Mouse (Mus musculus): ENCODE data around the gene Ppie. TPM values are rescaled to one million over a fixed set of nuclear protein-coding genes. Genes with fewer than 3 reads are reported as not detected.
A peak's percentile ranks its signal among the peaks of the same experiment; 100 is the strongest.
"Not testable (repeated sequence)": the region's sequence is repeated elsewhere in the genome, so short reads cannot be mapped to it uniquely, and the experiment has no call there.

Gene Ppie
- polyA plus RNA-seq, 1 experiment from 2014 or later, result 37.2 TPM

DNA sequence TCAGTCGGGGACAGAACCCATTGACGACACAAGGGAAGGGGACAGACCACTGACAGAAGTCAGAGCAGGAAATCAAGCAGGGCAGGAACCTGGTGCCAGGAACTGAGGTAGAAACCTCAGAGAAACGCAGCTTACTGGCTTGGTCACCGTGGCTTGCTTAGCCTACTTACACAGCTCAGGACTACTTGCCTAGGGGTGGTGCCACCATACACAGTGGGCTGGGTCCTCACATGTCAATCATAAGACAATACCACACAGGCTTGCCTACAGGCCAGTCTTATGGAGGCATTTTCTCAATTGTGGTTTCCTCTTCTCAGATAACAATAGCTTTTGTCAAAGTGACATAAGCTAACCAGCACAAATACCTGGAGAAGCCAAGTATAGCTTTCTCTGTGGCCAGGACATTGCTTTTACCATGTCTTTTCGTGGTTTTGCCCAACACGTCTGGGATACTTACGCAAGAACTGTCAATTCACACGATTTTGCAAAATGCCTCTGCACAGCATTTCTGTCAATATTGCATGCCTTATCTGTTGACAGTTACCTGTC is 27.5 kb downstream of the Ppie start:
- POLR2A ChIA-PET, result no interaction called here
- no peak for ATAC-seq
- no peak for TF ChIP-seq CTCF (IDR thresholded peaks at IDR 0.05)
- in situ Hi-C loops (cut with MboI; ENCODE audit: low pct_unique_long_range_greater_than_20kb), result no loop called here
- peaks cover 3% of the 10 kb centered on the region for H3K27me3 ChIP-seq
- no peak for DNase-seq (ENCODE audit: low read depth, low spot score)
- CTCF ChIA-PET, result no interaction called here

DNA sequence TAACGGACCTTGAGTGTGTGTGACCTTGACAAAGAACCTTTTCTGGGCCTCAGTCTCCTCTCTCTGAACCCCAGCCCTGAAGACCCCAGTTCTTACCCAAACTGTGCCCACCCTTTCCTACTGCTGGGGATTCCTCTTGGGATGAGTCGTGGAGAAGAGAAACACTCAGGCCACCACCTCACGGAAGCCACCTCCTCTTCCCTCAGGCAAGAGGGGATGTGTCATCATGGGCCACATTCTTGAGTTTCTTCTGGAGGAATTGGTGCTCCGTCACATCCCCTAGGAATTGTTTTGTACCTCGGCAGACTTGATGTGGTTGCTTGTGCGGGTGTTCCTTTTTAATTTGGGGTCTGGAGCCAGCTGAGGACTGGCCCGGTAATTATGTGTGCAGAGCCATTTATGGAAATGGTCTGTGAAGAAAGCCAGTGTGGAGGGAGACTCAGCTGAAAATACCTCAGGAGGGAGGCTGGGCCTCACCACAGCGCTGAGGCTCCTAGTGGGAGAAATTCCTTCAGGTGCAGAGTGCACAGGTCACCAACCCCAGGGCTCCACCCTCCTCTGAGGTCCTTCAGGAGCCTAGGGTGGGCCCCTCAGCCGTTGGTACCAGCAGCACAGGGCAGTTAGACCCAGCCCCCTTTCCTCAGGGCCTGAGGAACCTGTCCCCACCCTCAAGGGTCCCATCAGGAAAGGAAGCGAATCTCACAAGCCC is 28.3 kb downstream of the Ppie start:
- not testable (repeated sequence) for H3K27me3 ChIP-seq, ATAC-seq

DNA sequence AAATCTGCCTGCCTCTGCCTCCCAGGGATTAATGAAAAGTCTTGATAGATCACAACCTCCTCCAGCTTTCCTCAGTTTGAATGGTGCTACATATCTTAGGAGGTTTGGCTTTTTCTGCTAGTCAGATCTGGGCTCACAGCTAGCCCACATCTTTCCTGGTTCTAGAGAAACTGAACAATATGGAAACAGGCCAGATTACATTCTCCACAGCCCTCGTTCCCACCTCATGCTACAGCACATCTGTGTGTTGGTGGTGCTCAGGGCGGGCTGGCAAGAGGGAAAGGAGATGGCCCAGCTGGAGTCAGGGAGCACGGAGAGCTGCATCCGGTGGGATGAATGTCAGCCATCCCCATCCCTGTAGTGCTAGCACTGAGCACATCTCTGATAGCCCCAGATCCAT is 29.0 kb downstream of the Ppie start:
- POLR2A ChIA-PET, result no interaction called here
- no peak for DNase-seq (ENCODE audit: low read depth, low spot score)
- no peak for TF ChIP-seq CTCF (IDR thresholded peaks at IDR 0.05)
- CTCF ChIA-PET, result no interaction called here
- no peaks in the 10 kb centered on the region for H3K27me3 ChIP-seq
- in situ Hi-C loops (cut with MboI; ENCODE audit: low pct_unique_long_range_greater_than_20kb), result no loop called here
- no peak for ATAC-seq

More for the DNA sequence above, 28.3 kb downstream of the Ppie start:
- CTCF ChIA-PET; POLR2A ChIA-PET; in situ Hi-C loops (cut with MboI; ENCODE audit: low pct_unique_long_range_greater_than_20kb); DNase-seq (ENCODE audit: low read depth, low spot score): not testable (repeated sequence)

DNA sequence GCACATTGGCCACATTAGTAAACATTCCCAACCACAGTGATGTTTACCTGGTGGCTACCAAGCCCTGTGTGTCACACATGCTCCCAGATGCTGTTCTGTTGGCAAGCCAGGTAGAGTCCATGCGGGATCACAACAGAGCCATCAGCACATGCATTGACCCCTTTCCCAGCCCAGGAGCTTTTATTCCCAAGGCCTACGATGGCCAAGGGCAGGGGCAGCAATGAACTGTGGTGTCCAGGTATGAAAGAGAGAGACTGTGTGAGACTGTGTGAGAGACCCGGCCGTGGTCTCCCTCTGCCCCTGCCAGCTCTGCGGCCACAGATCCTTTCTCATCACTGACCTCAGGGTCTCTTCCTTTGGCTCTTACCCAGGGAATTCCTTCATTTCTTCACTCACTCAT is 31.7 kb downstream of the Ppie start:
- no peaks in the 10 kb centered on the region for H3K27me3 ChIP-seq
- ATAC-seq, result no peak
- in situ Hi-C loops (cut with MboI; ENCODE audit: low pct_unique_long_range_greater_than_20kb), result loop anchor here (5.0 kb wide), 1 partner anchor 229 kb away; no protein-coding TSS in a partner anchor
- no peak for TF ChIP-seq CTCF (IDR thresholded peaks at IDR 0.05)
- DNase-seq (ENCODE audit: low read depth, low spot score), result no peak
- ChIA-PET POLR2A (no interaction called here), CTCF (no interaction called here)

DNA sequence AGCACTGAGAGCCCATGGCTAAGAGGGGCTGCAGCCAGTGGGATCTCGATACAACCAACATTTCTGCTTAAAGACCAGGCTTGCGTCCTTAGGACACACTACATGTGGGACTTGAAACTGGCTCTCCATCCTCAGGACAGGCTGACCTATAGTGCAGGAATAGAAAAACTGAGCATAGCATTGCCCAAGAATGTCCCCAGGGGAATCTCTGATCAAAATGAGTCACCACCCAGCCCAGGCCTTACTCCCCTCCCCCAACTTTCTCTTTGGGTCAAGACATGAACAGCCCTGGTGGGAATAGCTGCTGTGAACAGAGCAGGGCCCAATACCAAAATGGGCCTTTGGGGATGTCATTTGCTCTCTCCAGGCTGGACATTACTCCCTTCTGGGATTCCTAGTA is 32.9 kb downstream of the Ppie start:
- CTCF ChIA-PET, result no interaction called here
- TF ChIP-seq CTCF (IDR thresholded peaks at IDR 0.05), result no peak
- POLR2A ChIA-PET, result no interaction called here
- no peak for DNase-seq (ENCODE audit: low read depth, low spot score)
- peak; percentile 26 for ATAC-seq
- H3K27me3 ChIP-seq, result no peaks in the 10 kb centered on the region
- in situ Hi-C loops (cut with MboI; ENCODE audit: low pct_unique_long_range_greater_than_20kb), result loop anchor here (5.0 kb wide), 1 partner anchor 230 kb away; no protein-coding TSS in a partner anchor

- ATAC-seq; DNase-seq (ENCODE audit: low read depth, low spot score); POLR2A ChIA-PET; H3K27me3 ChIP-seq; CTCF ChIA-PET: not testable (repeated sequence)
- in situ Hi-C loops (cut with MboI; ENCODE audit: low pct_unique_long_range_greater_than_20kb), result loop anchor here (5.0 kb wide), 1 partner anchor 231 kb away; no protein-coding TSS in a partner anchor
Measured at GRCm38 (mm10) chr4:123105929-123106328, 33.8 kb downstream of the Ppie start.

GRCm38 (mm10) chr4:123105451-123105790 is 34.3 kb downstream of the Ppie start:
- ChIA-PET CTCF (no interaction called here), POLR2A (no interaction called here)
- in situ Hi-C loops (cut with MboI; ENCODE audit: low pct_unique_long_range_greater_than_20kb), result loop anchor here (5.0 kb wide), 1 partner anchor 232 kb away; no protein-coding TSS in a partner anchor
- no peak for ATAC-seq
- H3K27me3 ChIP-seq, result no peaks in the 10 kb centered on the region
- DNase-seq (ENCODE audit: low read depth, low spot score), result no peak
- no peak for TF ChIP-seq CTCF (IDR thresholded peaks at IDR 0.05)

DNA sequence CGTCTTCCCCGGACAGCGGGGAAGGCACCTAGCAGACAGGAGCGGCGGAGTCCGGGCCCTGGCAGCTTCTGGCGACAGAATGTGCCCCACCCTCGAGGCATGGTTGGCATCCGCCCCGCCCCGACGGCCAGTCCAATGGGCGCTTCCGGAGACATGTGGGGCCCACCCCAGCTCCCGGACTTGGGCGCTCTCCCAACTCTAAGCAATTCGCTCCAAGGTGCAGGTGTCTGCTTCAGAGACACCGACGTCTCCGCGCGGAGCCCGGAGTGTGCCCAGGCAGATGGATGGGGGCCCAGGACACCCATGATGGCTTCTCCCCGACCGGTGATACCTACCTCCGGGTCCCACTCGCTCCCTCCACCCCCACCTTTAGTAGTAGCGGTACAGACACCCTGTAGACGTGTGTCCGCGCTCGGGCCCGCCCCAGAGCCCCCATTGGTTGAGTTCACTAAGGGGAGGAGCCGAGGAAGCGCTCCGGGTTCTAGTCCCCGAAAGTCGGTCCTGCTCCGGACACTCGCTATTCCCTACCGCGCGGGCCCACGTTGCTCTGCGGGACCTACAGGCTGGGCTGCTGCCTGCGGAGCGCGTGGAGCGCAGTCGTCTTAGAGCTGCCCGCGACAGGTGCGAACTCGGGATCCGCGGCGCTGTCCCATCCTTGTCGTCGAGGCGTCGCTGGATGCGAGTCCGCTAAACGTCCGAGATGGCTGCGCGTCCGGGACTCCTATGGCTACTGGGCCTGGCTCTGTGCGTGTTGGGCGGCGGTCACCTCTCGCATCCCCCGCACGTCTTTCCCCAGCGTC is 34.9 kb downstream of the Ppie start, which contains the start of gene Bmp8b:
Gene Bmp8b (plus strand): TSS at position 515 of the 800 bp plus-strand sequence.
- ChIA-PET POLR2A (no interaction called here), CTCF (no interaction called here)
- no peaks in the 10 kb centered on the region for H3K27me3 ChIP-seq
- ATAC-seq, result no peak
- in situ Hi-C loops (cut with MboI; ENCODE audit: low pct_unique_long_range_greater_than_20kb), result loop anchor here (5.0 kb wide), 1 partner anchor 232 kb away; no protein-coding TSS in a partner anchor
- DNase-seq (ENCODE audit: low read depth, low spot score), result no peak
- no peak for TF ChIP-seq CTCF (IDR thresholded peaks at IDR 0.05)

DNA sequence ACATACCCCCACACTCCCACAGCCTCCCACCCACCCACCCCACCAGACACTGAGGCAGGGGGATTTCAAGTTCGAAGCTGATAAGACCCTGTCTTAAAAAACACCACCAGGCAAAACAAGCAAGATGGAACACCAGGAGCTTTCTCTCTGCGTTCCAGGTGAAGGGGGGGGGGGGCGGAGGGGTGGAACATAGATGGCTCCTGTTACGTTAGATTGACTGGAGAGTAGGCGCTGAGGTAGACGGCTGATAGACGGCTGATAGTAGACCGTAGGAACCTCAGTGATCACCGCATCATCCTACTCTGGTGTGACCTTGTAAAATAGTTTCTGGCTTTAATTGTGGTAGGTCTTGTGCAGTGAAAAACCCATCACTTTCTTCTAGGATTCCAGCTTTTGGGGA is 45.9 kb downstream of the Ppie start:
- ChIA-PET POLR2A (interaction anchor here (0.6 kb wide), 1 partner anchor 52 kb away, joined by 3 read pairs; no protein-coding TSS in a partner anchor), CTCF (no interaction called here)
- DNase-seq (ENCODE audit: low read depth, low spot score) (no peak), ATAC-seq (no peak)
- in situ Hi-C loops (cut with MboI; ENCODE audit: low pct_unique_long_range_greater_than_20kb), result loop anchor here (25.0 kb wide), 1 partner anchor 1857 kb away; no protein-coding TSS in a partner anchor
- TF ChIP-seq CTCF (IDR thresholded peaks at IDR 0.05), result no peak
- H3K27me3 ChIP-seq, result no peaks in the 10 kb centered on the region

GRCm38 (mm10) chr4:123093064-123093776 is 46.5 kb downstream of the Ppie start:
- ChIA-PET CTCF (no interaction called here), POLR2A (interaction anchor here (0.6 kb wide), 1 partner anchor 51 kb away, joined by 3 read pairs; no protein-coding TSS in a partner anchor)
- no peak for DNase-seq (ENCODE audit: low read depth, low spot score)
- in situ Hi-C loops (cut with MboI; ENCODE audit: low pct_unique_long_range_greater_than_20kb), result loop anchor here (25.0 kb wide), 1 partner anchor 1856 kb away; no protein-coding TSS in a partner anchor
- no peak for TF ChIP-seq CTCF (IDR thresholded peaks at IDR 0.05)
- H3K27me3 ChIP-seq, result no peaks in the 10 kb centered on the region
- ATAC-seq, result no peak
